Mouse (Mus musculus): ENCODE measurements around the gene Etnk2.
A peak's percentile ranks its signal among the peaks of the same experiment; 100 is the strongest.

Etnk2 gene

GRCm38 (mm10) chr1:133351762-133352161 lies 11.6 kb upstream of the Etnk2 start:
- peak; percentile 8 for DNase-seq (ENCODE audit: low read depth)

- peak; percentile 66 for DNase-seq (ENCODE audit: low read depth)
These were observed 10.0 kb upstream of the Etnk2 start for GRCm38 (mm10) chr1:133353371-133353809.

- DNase-seq (ENCODE audit: low read depth) = no peak
These were observed 7.9 kb upstream of the Etnk2 start for GRCm38 (mm10) chr1:133355469-133355868.

GRCm38 (mm10) chr1:133355912-133356311 lies 7.5 kb upstream of the Etnk2 start:
- no peak for DNase-seq (ENCODE audit: low read depth)

GRCm38 (mm10) chr1:133356330-133356729 lies 7.0 kb upstream of the Etnk2 start:
- no peak for DNase-seq (ENCODE audit: low read depth)

GRCm38 (mm10) chr1:133361006-133361405 lies 2.4 kb upstream of the Etnk2 start:
- DNase-seq (ENCODE audit: low read depth) = no peak

- no peak for DNase-seq (ENCODE audit: low read depth)
These were observed 1.3 kb upstream of the Etnk2 start for GRCm38 (mm10) chr1:133362103-133362502.

- DNase-seq (ENCODE audit: low read depth) = peak; percentile 9
These were observed 754 bp downstream of the Etnk2 start for GRCm38 (mm10) chr1:133364022-133364630.

GRCm38 (mm10) chr1:133364890-133365289 lies 1.5 kb downstream of the Etnk2 start:
- DNase-seq (ENCODE audit: low read depth) = no peak

- no peak for DNase-seq (ENCODE audit: low read depth)
These were observed 3.7 kb downstream of the Etnk2 start for GRCm38 (mm10) chr1:133366951-133367605.

GRCm38 (mm10) chr1:133367606-133368488 lies 4.5 kb downstream of the Etnk2 start:
- DNase-seq (ENCODE audit: low read depth) = no peak

GRCm38 (mm10) chr1:133368644-133369043 lies 5.3 kb downstream of the Etnk2 start:
- DNase-seq (ENCODE audit: low read depth) = no peak

- DNase-seq (ENCODE audit: low read depth) = no peak
These were observed 7.0 kb downstream of the Etnk2 start for GRCm38 (mm10) chr1:133370352-133370751.

- DNase-seq (ENCODE audit: low read depth) = no peak
These were observed 8.1 kb downstream of the Etnk2 start for GRCm38 (mm10) chr1:133371431-133371830.

GRCm38 (mm10) chr1:133372113-133372512 lies 8.7 kb downstream of the Etnk2 start:
- DNase-seq (ENCODE audit: low read depth) = no peak

- no peak for DNase-seq (ENCODE audit: low read depth)
These were observed 12.4 kb downstream of the Etnk2 start for GRCm38 (mm10) chr1:133375696-133376346.

- DNase-seq (ENCODE audit: low read depth) = no peak
These were observed 14.2 kb downstream of the Etnk2 start for GRCm38 (mm10) chr1:133377547-133377946.

- no peak for DNase-seq (ENCODE audit: low read depth)
These were observed 16.0 kb downstream of the Etnk2 start for GRCm38 (mm10) chr1:133379254-133379985.

- no peak for DNase-seq (ENCODE audit: low read depth)
These were observed 16.6 kb downstream of the Etnk2 start for GRCm38 (mm10) chr1:133379986-133380320.

- DNase-seq (ENCODE audit: low read depth) = peak; percentile 55
These were observed 17.1 kb downstream of the Etnk2 start for GRCm38 (mm10) chr1:133380347-133381065.

- DNase-seq (ENCODE audit: low read depth) = peak; percentile 78
These were observed 18.6 kb downstream of the Etnk2 start for GRCm38 (mm10) chr1:133382008-133382407.

Data from induced T-regulatory cell, adult 2 months (primary cell).